Mouse (Mus musculus) stomach, embryonic 14.5 days (tissue): ENCODE data around the gene Cd40lg. TPM values are rescaled to one million over a fixed set of nuclear protein-coding genes. Genes with fewer than 3 reads are reported as not detected.

Experiments
- ATAC-seq: fragments of 200-750 bp; cut with Nextera tagmentation; 2 replicates; pipeline ENCODE4 v1.8.0; 2017; ENCODE audit warnings: low read depth, moderate TSS enrichment; ENCODE audit not compliant: insufficient number of reproducible peaks, insufficient read depth, low FRiP score
- H3K27ac ChIP-seq: fragments of 300-500 bp; sonication (generic); 2 replicates; pipeline ENCODE4 v1.5.1; 2014; ENCODE audit warnings: mild to moderate bottlenecking, low read length, moderate library complexity, mixed read lengths
- H3K27me3 ChIP-seq: fragments of 300-500 bp; sonication (generic); 2 replicates; pipeline ENCODE4 v1.6.1; 2014; ENCODE audit warnings: low read length, control low read depth, mixed read lengths; ENCODE audit not compliant: control insufficient read depth, insufficient read depth
- H3K36me3 ChIP-seq: fragments of 300-500 bp; sonication (generic); 2 replicates; pipeline ENCODE4 v1.6.1; 2014; ENCODE audit warnings: mild to moderate bottlenecking, control low read depth, low read length, moderate library complexity, mixed read lengths; ENCODE audit not compliant: control insufficient read depth, insufficient read depth
- H3K4me1 ChIP-seq: fragments of 300-500 bp; sonication (generic); 2 replicates; pipeline ENCODE4 v1.6.1; 2014; ENCODE audit warnings: low read length, control low read depth, mixed read lengths; ENCODE audit not compliant: control insufficient read depth, insufficient read depth
- H3K4me2 ChIP-seq: fragments of 300-500 bp; sonication (generic); replicated peaks from 2 replicates; pipeline ENCODE4 v1.6.1; 2014; ENCODE audit warnings: low read depth, low read length, control low read depth
- H3K4me3 ChIP-seq: fragments of 300-500 bp; sonication (generic); 2 replicates; pipeline ENCODE4 v1.5.1; 2014; ENCODE audit warnings: low read depth, low read length, control low read depth
- H3K9ac ChIP-seq: fragments of 300-500 bp; sonication (generic); replicated peaks from 2 replicates; pipeline ENCODE4 v1.6.1; 2014; ENCODE audit warnings: low read depth, mild to moderate bottlenecking, control low read depth, low read length, moderate library complexity, mixed read lengths
- H3K9me3 ChIP-seq: fragments of 300-500 bp; sonication (generic); 2 replicates; pipeline ENCODE4 v1.6.1; 2016; ENCODE audit warnings: low read depth, low read length, control low read depth; ENCODE audit not compliant: control insufficient read depth
- WGBS: fragments of 180-500 bp; shearing (Covaris S2); extraction: QIAGEN DNeasy Blood & Tissue Kit; methylation state at CpG from one replicate; pipeline ENCODE4 v1.1.7; 2014; 5-methylcytosine and 5-hydroxymethylcytosine counted together
- polyA plus RNA-seq: library from polyadenylated mRNA; unstranded; fragments of >200 nt; fragmentation: Nextera tagmentation; extraction: Ambion mirVana; gene quantifications from 2 replicates; pipeline ENCODE4 v1.2.1, GENCODE M21; 2014

The Cd40lg gene
- polyA plus RNA-seq, 1 experiment from 2014 or later = not detected

- no peak overlapping the region for H3K4me2 ChIP-seq
- 62% methylated on average over 2 of the region's 2 CpGs for WGBS
- ATAC-seq = no peak
These were observed 13.9 kb upstream of the Cd40lg start for GRCm38 (mm10) chrX:57198036-57198435.

GRCm38 (mm10) chrX:57200397-57200796 is 11.5 kb upstream of the Cd40lg start:
- H3K9ac ChIP-seq = no peak overlapping the region
- WGBS = 80% methylated on average over 2 of the region's 2 CpGs
- no peak overlapping the region for H3K4me3 ChIP-seq
- no peaks in the 10 kb centered on the region for H3K4me1 ChIP-seq
- no peaks in the 10 kb centered on the region for H3K36me3 ChIP-seq
- no peak overlapping the region for H3K27ac ChIP-seq
- H3K27me3 ChIP-seq = no peaks in the 10 kb centered on the region
- no peak for ATAC-seq
- no peaks in the 10 kb centered on the region for H3K9me3 ChIP-seq
- no peak overlapping the region for H3K4me2 ChIP-seq

More at GRCm38 (mm10) chrX:57198036-57198435, 13.9 kb upstream of the Cd40lg start:
- no peaks in the 10 kb centered on the region for H3K27me3 ChIP-seq
- H3K9me3 ChIP-seq = no peaks in the 10 kb centered on the region
- no peaks in the 10 kb centered on the region for H3K36me3 ChIP-seq
- H3K9ac ChIP-seq = no peak overlapping the region
- H3K4me3 ChIP-seq = no peak overlapping the region
- no peak overlapping the region for H3K27ac ChIP-seq
- no peaks in the 10 kb centered on the region for H3K4me1 ChIP-seq

GRCm38 (mm10) chrX:57210591-57210990 is 1.4 kb upstream of the Cd40lg start:
- H3K27ac ChIP-seq = no peak overlapping the region
- H3K9ac ChIP-seq = no peak overlapping the region
- ATAC-seq = no peak
- 63% methylated on average over 1 of the region's 1 CpGs for WGBS
- no peaks in the 10 kb centered on the region for H3K27me3 ChIP-seq
- H3K4me1 ChIP-seq = no peaks in the 10 kb centered on the region
- H3K36me3 ChIP-seq = no peaks in the 10 kb centered on the region
- H3K4me3 ChIP-seq = no peak overlapping the region
- no peak overlapping the region for H3K4me2 ChIP-seq
- H3K9me3 ChIP-seq = no peaks in the 10 kb centered on the region

GRCm38 (mm10) chrX:57212862-57213261 is 919 bp downstream of the Cd40lg start:
- H3K4me1 ChIP-seq = no peaks in the 10 kb centered on the region
- 86% methylated on average over 3 of the region's 3 CpGs for WGBS
- no peaks in the 10 kb centered on the region for H3K9me3 ChIP-seq
- no peak for ATAC-seq
- H3K27ac ChIP-seq = no peak overlapping the region
- no peaks in the 10 kb centered on the region for H3K27me3 ChIP-seq
- H3K4me2 ChIP-seq = no peak overlapping the region
- H3K9ac ChIP-seq = no peak overlapping the region
- no peaks in the 10 kb centered on the region for H3K36me3 ChIP-seq
- no peak overlapping the region for H3K4me3 ChIP-seq

- no peak overlapping the region for H3K4me3 ChIP-seq
- H3K9ac ChIP-seq = no peak overlapping the region
- no peak for ATAC-seq
- no peak overlapping the region for H3K4me2 ChIP-seq
- WGBS = 82% methylated on average over 4 of the region's 4 CpGs
- no peaks in the 10 kb centered on the region for H3K36me3 ChIP-seq
- H3K9me3 ChIP-seq = no peaks in the 10 kb centered on the region
- H3K27me3 ChIP-seq = no peaks in the 10 kb centered on the region
- H3K27ac ChIP-seq = no peak overlapping the region
- no peaks in the 10 kb centered on the region for H3K4me1 ChIP-seq
These were observed 3.6 kb downstream of the Cd40lg start for GRCm38 (mm10) chrX:57215495-57215894.

- Histone ChIP-seq H3K9me3 (no peaks in the 10 kb centered on the region), H3K27ac (no peak overlapping the region), H3K27me3 (no peaks in the 10 kb centered on the region), H3K4me2 (no peak overlapping the region), H3K4me1 (no peaks in the 10 kb centered on the region), H3K36me3 (no peaks in the 10 kb centered on the region), H3K4me3 (no peak overlapping the region), H3K9ac (no peak overlapping the region)
- 61% methylated on average over 5 of the region's 5 CpGs for WGBS
- no peak for ATAC-seq
These were observed 4.3 kb downstream of the Cd40lg start for GRCm38 (mm10) chrX:57216271-57216670.

GRCm38 (mm10) chrX:57219563-57219962 is 7.6 kb downstream of the Cd40lg start:
- no peak overlapping the region for H3K4me2 ChIP-seq
- H3K27me3 ChIP-seq = no peaks in the 10 kb centered on the region
- no peak overlapping the region for H3K4me3 ChIP-seq
- no peaks in the 10 kb centered on the region for H3K36me3 ChIP-seq
- no peak overlapping the region for H3K9ac ChIP-seq
- no peaks in the 10 kb centered on the region for H3K9me3 ChIP-seq
- H3K27ac ChIP-seq = no peak overlapping the region
- ATAC-seq = no peak
- no peaks in the 10 kb centered on the region for H3K4me1 ChIP-seq
- WGBS = 91% methylated on average over 5 of the region's 5 CpGs

- Histone ChIP-seq H3K9ac (no peak overlapping the region), H3K4me2 (no peak overlapping the region), H3K4me1 (no peaks in the 10 kb centered on the region), H3K27ac (no peak overlapping the region), H3K27me3 (no peaks in the 10 kb centered on the region), H3K4me3 (no peak overlapping the region), H3K36me3 (no peaks in the 10 kb centered on the region), H3K9me3 (no peaks in the 10 kb centered on the region)
- ATAC-seq = no peak
- WGBS = 82% methylated on average over 3 of the region's 3 CpGs
These were observed 9.9 kb downstream of the Cd40lg start for GRCm38 (mm10) chrX:57221881-57222280.

GRCm38 (mm10) chrX:57223301-57223700 is 11.4 kb downstream of the Cd40lg start:
- no peak for ATAC-seq
- Histone ChIP-seq H3K27ac (no peak overlapping the region), H3K36me3 (no peaks in the 10 kb centered on the region), H3K4me3 (no peak overlapping the region), H3K9ac (no peak overlapping the region), H3K4me2 (no peak overlapping the region), H3K27me3 (no peaks in the 10 kb centered on the region), H3K4me1 (no peaks in the 10 kb centered on the region), H3K9me3 (no peaks in the 10 kb centered on the region)
- 88% methylated on average over 10 of the region's 10 CpGs for WGBS
